Mouse (Mus musculus) kidney, embryonic 15.5 days (tissue): Measurements from ENCODE around the gene Scamp1. TPM values are rescaled to one million over a fixed set of nuclear protein-coding genes. Genes with fewer than 3 reads are reported as not detected.
"Not testable (repeated sequence)": the region's sequence is repeated elsewhere in the genome, so short reads cannot be mapped to it uniquely, and the experiment has no call there.

Experiments
- ATAC-seq: fragments of 200-750 bp; cut with Nextera tagmentation; replicated peaks from 2 replicates; pipeline ENCODE4 v1.8.0; 2017; ENCODE audit warnings: moderate TSS enrichment; ENCODE audit not compliant: low FRiP score
- H3K27ac ChIP-seq: fragments of 300-500 bp; sonication (generic); 2 replicates; pipeline ENCODE4 v1.5.1; 2015; ENCODE audit warnings: mild to moderate bottlenecking, inconsistent platforms
- H3K27me3 ChIP-seq: fragments of 300-500 bp; sonication (generic); 2 replicates; pipeline ENCODE4 v1.6.1; 2015; ENCODE audit warnings: inconsistent platforms
- H3K36me3 ChIP-seq: fragments of 300-500 bp; sonication (generic); 2 replicates; pipeline ENCODE4 v1.6.1; 2015; ENCODE audit warnings: inconsistent platforms
- H3K4me1 ChIP-seq: fragments of 300-500 bp; sonication (generic); 2 replicates; pipeline ENCODE4 v1.6.1; 2015; ENCODE audit warnings: inconsistent platforms
- H3K4me2 ChIP-seq: fragments of 300-500 bp; sonication (generic); 2 replicates; pipeline ENCODE4 v1.6.1; 2015; ENCODE audit warnings: moderate library complexity, mild to moderate bottlenecking, inconsistent platforms
- H3K4me3 ChIP-seq: fragments of 300-500 bp; sonication (generic); replicated peaks from 2 replicates; pipeline ENCODE4 v1.5.1; 2015; ENCODE audit warnings: mild to moderate bottlenecking, inconsistent platforms
- H3K9ac ChIP-seq: fragments of 300-500 bp; sonication (generic); 2 replicates; pipeline ENCODE4 v1.6.1; 2015; ENCODE audit warnings: mild to moderate bottlenecking, inconsistent platforms
- H3K9me3 ChIP-seq: fragments of 300-500 bp; sonication (generic); replicated peaks from 2 replicates; pipeline ENCODE4 v1.6.1; 2016; ENCODE audit warnings: inconsistent platforms
- WGBS: fragments of 180-500 bp; shearing (Covaris S2); methylation state at CpG from one replicate; pipeline ENCODE4 v1.1.7; 2015; ENCODE audit warnings: mixed read lengths; 5-methylcytosine and 5-hydroxymethylcytosine counted together
- polyA plus RNA-seq: library from polyadenylated mRNA; unstranded; fragments of >200 nt; fragmentation: Nextera tagmentation; extraction: Ambion mirVana; gene quantifications from 2 replicates; pipeline ENCODE4 v1.2.1, GENCODE M21; 2015

Gene Scamp1
- polyA plus RNA-seq = 33.2 and 33.9 TPM in 2 replicates

- H3K9ac ChIP-seq = peak within 1 kb of the TSS; percentile 81
- H3K4me2 ChIP-seq = peak within 1 kb of the TSS; percentile 84
- peak within 1 kb of the TSS; percentile 86 for H3K27ac ChIP-seq
- H3K4me3 ChIP-seq = peak within 1 kb of the TSS; percentile 76
- no peaks in the 10 kb centered on the region for H3K36me3 ChIP-seq
- ATAC-seq = peak; percentile 99
- peaks cover 12% of the 10 kb centered on the region; the same call in 1 of the 2 replicates for H3K4me1 ChIP-seq
- under 1% methylated on average over 62 of the region's 62 CpGs for WGBS
- H3K9me3 ChIP-seq = no peaks in the 10 kb centered on the region
- H3K27me3 ChIP-seq = no peaks in the 10 kb centered on the region
Observed at GRCm38 (mm10) chr13:94285281-94285871, at the start of gene Scamp1. Gene Scamp1, minus strand, starts transcription at chr13:94285857.

- H3K4me1 ChIP-seq = no peaks in the 10 kb centered on the region
- no peaks in the 10 kb centered on the region for H3K36me3 ChIP-seq
- no peak overlapping the region for H3K4me2 ChIP-seq
- ATAC-seq = no peak
- H3K4me3 ChIP-seq = no peak overlapping the region
- WGBS = 71% methylated on average over 3 of the region's 3 CpGs
- H3K9me3 ChIP-seq = no peaks in the 10 kb centered on the region
- no peaks in the 10 kb centered on the region for H3K27me3 ChIP-seq
- H3K9ac ChIP-seq = no peak overlapping the region
- H3K27ac ChIP-seq = no peak overlapping the region
Observed at GRCm38 (mm10) chr13:94330392-94330979, 44.8 kb upstream of the Scamp1 start.

GRCm38 (mm10) chr13:94329005-94329404 lies 43.3 kb upstream of the Scamp1 start:
- H3K36me3 ChIP-seq, ATAC-seq, H3K9me3 ChIP-seq, H3K9ac ChIP-seq, H3K27me3 ChIP-seq, H3K4me3 ChIP-seq, H3K4me1 ChIP-seq, H3K4me2 ChIP-seq, H3K27ac ChIP-seq: not testable (repeated sequence)
- 92% methylated on average over 6 of the region's 6 CpGs for WGBS

GRCm38 (mm10) chr13:94328063-94328462 lies 42.4 kb upstream of the Scamp1 start:
- Histone ChIP-seq H3K36me3 (no peaks in the 10 kb centered on the region), H3K9ac (no peak overlapping the region), H3K27me3 (no peaks in the 10 kb centered on the region), H3K4me3 (no peak overlapping the region), H3K9me3 (no peaks in the 10 kb centered on the region), H3K27ac (peak overlapping the region; percentile 72), H3K4me2 (no peak overlapping the region), H3K4me1 (no peaks in the 10 kb centered on the region)
- peak; percentile 60; the same call in 1 of the 2 replicates for ATAC-seq
- WGBS = 50% methylated on average over 3 of the region's 3 CpGs

- Histone ChIP-seq H3K4me2 (no peak overlapping the region), H3K9ac (no peak overlapping the region), H3K4me3 (no peak overlapping the region), H3K27me3 (no peaks in the 10 kb centered on the region), H3K27ac (no peak overlapping the region), H3K36me3 (no peaks in the 10 kb centered on the region), H3K9me3 (no peaks in the 10 kb centered on the region), H3K4me1 (no peaks in the 10 kb centered on the region)
- WGBS = 90% methylated on average over 4 of the region's 4 CpGs
- ATAC-seq = no peak
Observed at GRCm38 (mm10) chr13:94322475-94322874, 36.8 kb upstream of the Scamp1 start.

GRCm38 (mm10) chr13:94321094-94321792 lies 35.6 kb upstream of the Scamp1 start:
- H3K4me2 ChIP-seq = no peak overlapping the region
- H3K27ac ChIP-seq = no peak overlapping the region
- H3K27me3 ChIP-seq = no peaks in the 10 kb centered on the region
- WGBS = 72% methylated on average over 1 of the region's 1 CpGs
- ATAC-seq = no peak
- no peaks in the 10 kb centered on the region for H3K4me1 ChIP-seq
- no peak overlapping the region for H3K4me3 ChIP-seq
- no peak overlapping the region for H3K9ac ChIP-seq
- no peaks in the 10 kb centered on the region for H3K9me3 ChIP-seq
- H3K36me3 ChIP-seq = no peaks in the 10 kb centered on the region

- H3K27ac ChIP-seq = no peak overlapping the region
- H3K4me3 ChIP-seq = no peak overlapping the region
- no peak for ATAC-seq
- no peak overlapping the region for H3K4me2 ChIP-seq
- H3K27me3 ChIP-seq = no peaks in the 10 kb centered on the region
- H3K9ac ChIP-seq = no peak overlapping the region
- H3K9me3 ChIP-seq = no peaks in the 10 kb centered on the region
- WGBS = 86% methylated on average over 10 of the region's 10 CpGs
- H3K4me1 ChIP-seq = no peaks in the 10 kb centered on the region
- H3K36me3 ChIP-seq = no peaks in the 10 kb centered on the region
Observed at GRCm38 (mm10) chr13:94316975-94317511, 31.4 kb upstream of the Scamp1 start.

- not testable (repeated sequence) for H3K36me3 ChIP-seq, H3K4me2 ChIP-seq, H3K4me3 ChIP-seq, ATAC-seq, H3K27me3 ChIP-seq, H3K27ac ChIP-seq, H3K9me3 ChIP-seq, H3K9ac ChIP-seq, H3K4me1 ChIP-seq
- 92% methylated on average over 8 of the region's 8 CpGs for WGBS
Observed at GRCm38 (mm10) chr13:94312812-94313211, 27.2 kb upstream of the Scamp1 start.

GRCm38 (mm10) chr13:94308279-94308678 lies 22.6 kb upstream of the Scamp1 start:
- no peak for ATAC-seq
- Histone ChIP-seq H3K27me3 (no peaks in the 10 kb centered on the region), H3K4me2 (no peak overlapping the region), H3K36me3 (no peaks in the 10 kb centered on the region), H3K4me3 (no peak overlapping the region), H3K4me1 (peaks cover 10% of the 10 kb centered on the region; the same call in 1 of the 2 replicates), H3K27ac (no peak overlapping the region), H3K9ac (no peak overlapping the region), H3K9me3 (no peaks in the 10 kb centered on the region)
- 84% methylated on average over 2 of the region's 2 CpGs for WGBS

GRCm38 (mm10) chr13:94307531-94307930 lies 21.9 kb upstream of the Scamp1 start:
- Histone ChIP-seq H3K9me3 (no peaks in the 10 kb centered on the region), H3K27ac (no peak overlapping the region), H3K27me3 (no peaks in the 10 kb centered on the region), H3K4me1 (peaks cover 10% of the 10 kb centered on the region; the same call in 1 of the 2 replicates), H3K9ac (no peak overlapping the region), H3K4me3 (no peak overlapping the region), H3K4me2 (no peak overlapping the region), H3K36me3 (no peaks in the 10 kb centered on the region)
- 88% methylated on average over 7 of the region's 7 CpGs for WGBS
- ATAC-seq = no peak

GRCm38 (mm10) chr13:94306968-94307289 lies 21.3 kb upstream of the Scamp1 start:
- H3K27me3 ChIP-seq = no peaks in the 10 kb centered on the region
- no peaks in the 10 kb centered on the region for H3K36me3 ChIP-seq
- H3K4me2 ChIP-seq = peak overlapping the region; percentile 57
- H3K27ac ChIP-seq = no peak overlapping the region
- ATAC-seq = no peak
- 0 out of 2 replicates have a peak overlapping the region, but pooled peaks have one; percentile 7 for H3K9ac ChIP-seq
- WGBS = 23% methylated on average over 5 of the region's 5 CpGs
- peaks cover 10% of the 10 kb centered on the region; the same call in 1 of the 2 replicates for H3K4me1 ChIP-seq
- peak overlapping the region; percentile 20 for H3K4me3 ChIP-seq
- no peaks in the 10 kb centered on the region for H3K9me3 ChIP-seq
